17 mouse cellular contexts compared by ENCODE assay signal in genomic region chr6:50783494-50783893, GRCm38 (mm10).
DNase-seq lines count a peak whose midpoint lies in the region; ATAC-seq lines count a peak whose summit lies in the region.
"Had no signal": no experiment of that assay in that cellular context is flagged by ENCODE, and none has a peak within 500 bp of the region (broad histone marks: within the 10 kb centered on the region; RNA-seq: fewer than 3 reads in every experiment).

No protein-coding gene starts in this region.

- H3K27ac ChIP-seq in midbrain, embryonic 10.5 days (replicated peaks): peak overlapping the region; percentile 39
- H3K27ac ChIP-seq in midbrain, embryonic 11.5 days (ENCODE audit: low read depth, low read length): no peak overlapping the region
- H3K27ac ChIP-seq in forebrain, embryonic 16.5 days (ENCODE audit: low read length): peak overlapping the region; percentile 16
- peak overlapping the region; percentile 64 for H3K27ac ChIP-seq in midbrain, embryonic 15.5 days
- H3K27ac ChIP-seq: limb, embryonic 15.5 days had no signal

- H3K36me3 ChIP-seq in midbrain, embryonic 10.5 days: no peaks in the 10 kb centered on the region
- H3K36me3 ChIP-seq in midbrain, embryonic 11.5 days (ENCODE audit: control insufficient read depth, insufficient read depth, low read length): no peaks in the 10 kb centered on the region
- H3K36me3 ChIP-seq in forebrain, embryonic 16.5 days (ENCODE audit: control insufficient read depth, insufficient read depth): no peaks in the 10 kb centered on the region
- H3K36me3 ChIP-seq in midbrain, embryonic 15.5 days (replicated peaks): no peaks in the 10 kb centered on the region
- H3K36me3 ChIP-seq: G1E; limb, embryonic 15.5 days had no signal

- H3K9ac ChIP-seq in midbrain, embryonic 11.5 days (ENCODE audit: low read length): no peak overlapping the region
- no peak overlapping the region for H3K9ac ChIP-seq in forebrain, embryonic 16.5 days (replicated peaks; ENCODE audit: low read depth, low read length)
- H3K9ac ChIP-seq in midbrain, embryonic 15.5 days: no peak overlapping the region
- H3K9ac ChIP-seq: limb, embryonic 15.5 days had no signal

- 79% methylated on average over 10 of the region's 10 CpGs for whole genome bisulfite sequencing in midbrain, embryonic 10.5 days
- WGBS in midbrain, embryonic 11.5 days: 74% methylated on average over 10 of the region's 10 CpGs
- 38% methylated on average over 10 of the region's 10 CpGs for WGBS in forebrain, embryonic 16.5 days
- WGBS in midbrain, embryonic 15.5 days: 49% methylated on average over 10 of the region's 10 CpGs

- no peaks in the 10 kb centered on the region for H3K9me3 ChIP-seq in midbrain, embryonic 10.5 days (replicated peaks)
- H3K9me3 ChIP-seq in midbrain, embryonic 11.5 days (ENCODE audit: control insufficient read depth, low read length): no peaks in the 10 kb centered on the region
- H3K9me3 ChIP-seq in forebrain, embryonic 16.5 days (ENCODE audit: control insufficient read depth, low read length): no peaks in the 10 kb centered on the region
- no peaks in the 10 kb centered on the region for H3K9me3 ChIP-seq in midbrain, embryonic 15.5 days
- H3K9me3 ChIP-seq: G1E; limb, embryonic 15.5 days had no signal

- intact Hi-C loops in gastrocnemius, postnatal 14 days (cut with DNase I; ENCODE audit: low total_unique reads): no loop called here

- H3K4me3 ChIP-seq in midbrain, embryonic 10.5 days: no peak overlapping the region
- no peak overlapping the region for H3K4me3 ChIP-seq in midbrain, embryonic 11.5 days (ENCODE audit: low read depth, low read length)
- no peak overlapping the region for H3K4me3 ChIP-seq in forebrain, embryonic 16.5 days (replicated peaks; ENCODE audit: low read length)
- H3K4me3 ChIP-seq in midbrain, embryonic 15.5 days: no peak overlapping the region
- H3K4me3 ChIP-seq: limb, embryonic 15.5 days; myocyte had no signal

- ATAC-seq in frontal cortex, adult (ENCODE audit: low TSS enrichment): peak; percentile 91
- ATAC-seq in midbrain, embryonic 11.5 days (ENCODE audit: low FRiP score): no peak
- ATAC-seq in forebrain, embryonic 16.5 days: peak; percentile 54; the same call in 1 of the 2 replicates
- no peak for ATAC-seq in midbrain, embryonic 15.5 days (replicated peaks)
- ATAC-seq in CD4-positive, CD25-positive, alpha-beta regulatory T cell, adult 4 months: no peak
- ATAC-seq: intestine, embryonic 16.5 days had no signal

- DNase-seq in frontal cortex, postnatal 25 days (ENCODE audit: low spot score in 2 of 2): no peak
- no peak for DNase-seq in midbrain, embryonic 10.5 days (ENCODE audit: low spot score)
- no peak for DNase-seq in midbrain, embryonic 11.5 days (ENCODE audit: low spot score, missing footprints)
- DNase-seq in gastrocnemius, postnatal 14 days: no peak
- DNase-seq: adrenal gland, postnatal 36 days; heart, postnatal 10 days; kidney, postnatal 14 days; lung, adult 18-20 months; thymus, adult 18-20 months had no signal

- no peak overlapping the region for H3K4me2 ChIP-seq in midbrain, embryonic 11.5 days
- H3K4me2 ChIP-seq in forebrain, embryonic 16.5 days (ENCODE audit: low read length): no peak overlapping the region
- no peak overlapping the region for H3K4me2 ChIP-seq in midbrain, embryonic 15.5 days
- H3K4me2 ChIP-seq: limb, embryonic 15.5 days had no signal

- peaks cover 15% of the 10 kb centered on the region for H3K4me1 ChIP-seq in midbrain, embryonic 10.5 days
- no peaks in the 10 kb centered on the region for H3K4me1 ChIP-seq in midbrain, embryonic 11.5 days (ENCODE audit: control insufficient read depth, insufficient read depth, low read length)
- H3K4me1 ChIP-seq in forebrain, embryonic 16.5 days (replicated peaks; ENCODE audit: control insufficient read depth, insufficient read depth, low read length): peaks cover 9% of the 10 kb centered on the region
- H3K4me1 ChIP-seq in midbrain, embryonic 15.5 days: peaks cover 7% of the 10 kb centered on the region

- no peaks in the 10 kb centered on the region for H3K27me3 ChIP-seq in midbrain, embryonic 10.5 days (ENCODE audit: low read depth, poor library complexity, severe bottlenecking)
- H3K27me3 ChIP-seq in midbrain, embryonic 11.5 days (ENCODE audit: control insufficient read depth, insufficient read depth, low read length): no peaks in the 10 kb centered on the region
- no peaks in the 10 kb centered on the region for H3K27me3 ChIP-seq in forebrain, embryonic 16.5 days (replicated peaks; ENCODE audit: control insufficient read depth, insufficient read depth, low read length)
- no peaks in the 10 kb centered on the region for H3K27me3 ChIP-seq in midbrain, embryonic 15.5 days (replicated peaks)

Comparison
In these comparisons a context has a peak if more than half of its experiments do, and no peak if none do; other contexts are left out.
1. ATAC-seq: peak in frontal cortex, adult (single experiment) and forebrain, embryonic 16.5 days (single experiment); none in midbrain, embryonic 11.5 days (single experiment), midbrain, embryonic 15.5 days (single experiment) and CD4-positive, CD25-positive, alpha-beta regulatory T cell, adult 4 months (single experiment).